Mouse (Mus musculus) yolk sac, embryonic 10.5 days (tissue): ENCODE data around the gene Rps23.

Experiments
- DNase-seq: peaks from one replicate; pipeline ENCODE4 v3.0.0-alpha.2; 2017; ENCODE audit warnings: low spot score

Rps23 gene

DNA sequence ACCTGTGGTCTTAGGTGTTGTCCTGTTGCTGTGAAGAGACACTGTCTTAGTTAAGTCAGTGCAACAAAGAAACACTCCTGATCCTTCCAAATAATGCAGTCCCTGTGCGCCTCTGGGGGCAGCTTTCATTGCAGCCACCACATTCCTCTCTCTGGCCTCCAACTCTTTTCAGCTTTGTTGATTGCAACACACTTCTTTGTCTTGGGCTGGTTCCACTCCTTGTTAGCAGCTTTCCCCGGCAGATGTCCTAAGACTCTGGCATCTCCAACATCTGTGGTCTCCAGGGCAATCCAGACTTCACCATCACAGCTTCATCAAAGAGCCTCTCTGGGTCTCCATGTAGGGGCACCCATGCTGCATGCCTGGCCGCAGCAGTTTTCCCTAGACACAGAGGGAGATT lies 10.5 kb downstream of the Rps23 start:
- no peak for DNase-seq

- DNase-seq = no peak
Observed at GRCm38 (mm10) chr13:90935852-90936251, 13.1 kb downstream of the Rps23 start.

DNA sequence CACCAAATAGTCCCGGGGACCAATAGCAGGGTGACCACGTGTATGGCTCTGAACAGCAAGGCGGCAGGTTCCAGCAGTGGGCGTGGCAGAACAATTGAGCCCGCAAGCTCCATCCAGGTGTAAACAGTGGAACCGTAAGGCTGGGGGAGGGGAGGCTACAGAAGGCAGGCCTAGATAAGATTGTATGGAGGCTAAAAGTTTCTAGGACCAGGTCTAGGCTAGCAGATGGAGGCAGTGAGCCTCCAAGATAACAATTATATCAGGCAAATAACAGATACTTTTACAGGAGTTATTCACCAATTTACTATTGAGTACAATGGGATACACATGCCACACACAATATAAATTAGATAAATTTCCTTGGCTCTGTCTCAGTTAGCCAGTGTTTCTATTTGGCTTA lies 16.4 kb downstream of the Rps23 start:
- no peak for DNase-seq

- DNase-seq = no peak
Observed at GRCm38 (mm10) chr13:90939600-90939999, 16.8 kb downstream of the Rps23 start.

DNA sequence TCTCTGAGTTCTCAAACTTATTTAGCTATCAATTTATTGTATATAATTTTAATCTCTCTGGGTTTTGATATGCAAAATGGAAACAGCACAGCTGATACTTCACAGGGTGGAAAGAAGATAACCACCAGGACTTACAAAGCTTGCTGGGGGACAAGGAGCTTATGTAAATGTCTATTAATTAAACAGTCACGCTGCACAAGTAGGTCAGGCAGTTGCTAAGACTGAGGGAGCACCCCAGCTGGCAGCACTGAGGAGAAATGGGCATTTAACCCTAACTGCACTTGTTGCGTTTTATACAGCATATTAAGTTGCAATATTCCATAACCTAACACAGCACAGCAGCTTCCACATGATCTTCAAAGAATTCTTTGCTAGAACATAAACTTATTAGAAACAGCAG lies 36.1 kb downstream of the Rps23 start:
- DNase-seq = no peak

DNA sequence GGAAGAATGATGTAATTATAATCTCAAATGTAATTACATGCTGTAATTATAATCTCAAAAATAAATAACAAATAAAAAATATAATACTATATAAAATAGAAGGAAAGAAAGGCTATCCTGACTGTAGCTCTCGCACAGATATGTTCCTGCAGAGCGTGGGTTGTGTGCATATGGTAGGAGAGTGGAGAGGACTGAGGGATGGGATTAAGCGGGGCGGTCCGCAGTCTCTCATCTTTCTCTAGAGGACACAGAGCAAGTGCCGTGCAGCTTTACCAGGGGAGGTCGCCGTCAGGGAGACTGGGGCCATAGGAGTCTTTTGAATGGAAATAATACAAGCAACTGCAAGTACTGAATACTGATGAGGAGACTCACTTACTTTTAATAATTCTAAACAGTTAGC lies 37.8 kb downstream of the Rps23 start:
- no peak for DNase-seq

- DNase-seq = peak; percentile 44
Observed at GRCm38 (mm10) chr13:90962836-90963760, 40.3 kb downstream of the Rps23 start.

- DNase-seq = no peak
Observed at GRCm38 (mm10) chr13:90964511-90964910, 41.8 kb downstream of the Rps23 start.

DNA sequence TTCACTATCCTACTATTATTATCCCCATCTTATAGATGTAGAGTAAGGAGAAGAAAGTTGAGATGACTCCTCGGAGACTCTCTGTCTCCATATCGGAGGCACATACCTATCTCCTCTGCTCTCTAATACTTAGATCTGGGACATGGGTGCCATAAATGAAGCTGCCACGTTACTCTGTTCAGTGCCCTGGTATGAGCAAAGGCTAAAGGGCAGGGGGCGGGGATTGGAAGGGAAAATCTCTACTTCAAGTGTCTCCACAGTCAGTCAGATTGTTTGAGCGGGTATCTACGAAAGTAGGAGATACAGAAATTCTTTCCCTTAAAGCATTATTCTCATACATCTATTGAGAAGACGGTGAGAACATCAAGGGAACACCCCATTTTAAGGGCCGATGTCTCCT lies 43.2 kb downstream of the Rps23 start:
- no peak for DNase-seq

GRCm38 (mm10) chr13:90967422-90967821 lies 44.7 kb downstream of the Rps23 start:
- peak; percentile 52 for DNase-seq

DNA sequence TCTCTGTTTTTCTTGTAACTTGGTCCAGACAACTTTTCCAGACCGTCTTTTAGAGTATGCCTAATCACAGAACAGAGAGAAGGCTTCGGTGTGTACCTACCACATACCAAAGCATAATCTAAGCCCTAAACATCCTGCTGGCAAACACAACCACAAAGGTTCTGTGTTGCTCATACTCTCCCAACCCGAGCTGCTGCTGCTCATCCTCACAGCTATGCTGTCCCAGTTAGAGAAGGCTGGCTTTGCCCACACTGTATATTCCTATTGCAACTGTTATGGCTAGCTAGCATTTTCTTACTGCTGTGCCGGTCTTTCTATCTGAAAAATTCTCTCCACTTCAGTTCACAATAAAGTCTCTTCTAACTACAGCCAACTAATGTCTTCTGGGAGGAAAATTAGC lies 46.2 kb downstream of the Rps23 start:
- no peak for DNase-seq

DNA sequence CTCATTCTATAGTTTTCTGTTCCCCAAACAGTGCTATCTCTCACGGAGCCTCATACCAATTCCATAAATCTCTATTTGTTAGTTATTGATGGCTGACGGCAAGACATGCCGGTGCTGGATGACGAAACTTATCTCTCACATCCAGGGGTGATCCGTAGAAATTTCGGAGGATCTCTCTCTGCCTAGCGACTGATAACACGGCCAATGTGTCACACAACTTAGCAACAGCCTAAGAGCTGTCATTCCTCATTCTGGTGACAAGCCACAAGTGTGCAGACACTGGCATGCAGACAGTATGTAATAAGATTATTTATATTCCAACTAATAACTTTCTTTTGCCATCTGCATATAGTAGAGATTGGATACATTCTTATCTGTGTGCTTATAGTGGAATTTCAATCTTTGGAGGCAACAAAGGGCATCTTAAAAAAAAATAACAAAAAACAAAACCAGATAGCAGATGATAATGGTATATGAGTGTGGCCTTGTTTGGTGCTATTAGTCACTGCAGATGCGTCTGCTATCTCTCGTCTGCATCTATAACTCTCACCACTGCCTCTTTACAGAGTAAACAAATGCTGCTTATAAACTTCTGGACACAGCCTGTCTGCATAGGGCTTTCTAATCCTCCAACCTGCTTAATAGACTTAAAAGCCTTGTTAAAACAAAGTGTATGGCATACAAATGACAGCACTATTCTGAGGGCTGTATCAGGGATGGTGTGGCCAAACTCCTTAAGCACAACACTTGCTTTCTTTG lies 47.7 kb downstream of the Rps23 start:
- DNase-seq = no peak

DNA sequence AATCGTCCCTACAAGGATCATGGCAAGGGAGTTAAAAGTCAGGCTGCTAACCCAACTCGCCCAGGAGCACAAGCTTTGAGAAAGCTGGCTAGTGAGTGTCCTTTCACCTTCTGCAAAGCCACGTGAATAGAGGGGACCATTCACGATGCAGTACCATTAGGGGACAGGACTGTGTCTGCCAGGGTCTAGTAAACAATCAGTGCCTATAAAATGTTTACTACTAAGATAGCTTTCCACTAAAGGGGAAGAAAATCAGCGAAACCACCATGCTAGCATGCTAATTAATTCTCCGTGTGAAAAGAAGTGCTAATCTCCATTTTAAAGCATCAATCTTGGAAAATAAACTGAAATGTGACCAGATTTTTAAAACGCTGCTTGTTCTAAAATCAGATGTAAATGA lies 50.7 kb downstream of the Rps23 start:
- DNase-seq = no peak
